Mouse (Mus musculus) adrenal gland, postnatal 14 days (tissue): Measurements from ENCODE around the gene Sox12. TPM values are rescaled to one million over a fixed set of nuclear protein-coding genes. Genes with fewer than 3 reads are reported as not detected.

Source experiments
- DNase-seq: peaks from one replicate; pipeline ENCODE4 v3.0.0; 2021; ENCODE audit warnings: mixed read lengths
- total RNA-seq: library from RNA; stranded (reverse); gene quantifications from 2 replicates; pipeline ENCODE4 v1.2.3, GENCODE M21; 2021

Sox12 gene
- total RNA-seq, 1 experiment from 2014 or later: 14.7 TPM

GRCm38 (mm10) chr2:152406126-152406525 lies 8.3 kb upstream of the Sox12 start:
- peak; percentile 98 for DNase-seq

- no peak for DNase-seq
Observed at GRCm38 (mm10) chr2:152399122-152399542, 1.3 kb upstream of the Sox12 start.

GRCm38 (mm10) chr2:152398691-152399090 lies 828 bp upstream of the Sox12 start:
- DNase-seq: peak; percentile 98

GRCm38 (mm10) chr2:152397004-152397589 lies 766 bp downstream of the Sox12 start:
- peak; percentile 91 for DNase-seq

GRCm38 (mm10) chr2:152396110-152397003 lies 1.5 kb downstream of the Sox12 start:
- peak; percentile 95 for DNase-seq

GRCm38 (mm10) chr2:152395271-152395920 lies 2.5 kb downstream of the Sox12 start:
- no peak for DNase-seq

- DNase-seq: no peak
Observed at GRCm38 (mm10) chr2:152393225-152394017, 4.4 kb downstream of the Sox12 start.

GRCm38 (mm10) chr2:152392786-152393185 lies 5.1 kb downstream of the Sox12 start:
- peak; percentile 60 for DNase-seq

- DNase-seq: no peak
Observed at GRCm38 (mm10) chr2:152384191-152384590, 13.7 kb downstream of the Sox12 start.

GRCm38 (mm10) chr2:152376345-152376741 lies 21.5 kb downstream of the Sox12 start, which contains the start of gene Nrsn2:
Gene Nrsn2 (minus strand): TSS chr2:152376638.
- DNase-seq: no peak

- no peak for DNase-seq
Observed at GRCm38 (mm10) chr2:152375652-152376344, 22.1 kb downstream of the Sox12 start.

- no peak for DNase-seq
Observed at GRCm38 (mm10) chr2:152373547-152373946, 24.3 kb downstream of the Sox12 start.

GRCm38 (mm10) chr2:152372661-152373060 lies 25.2 kb downstream of the Sox12 start:
- DNase-seq: no peak

- DNase-seq: no peak
Observed at GRCm38 (mm10) chr2:152372104-152372503, 25.8 kb downstream of the Sox12 start.

GRCm38 (mm10) chr2:152368532-152369140 lies 29.2 kb downstream of the Sox12 start:
- DNase-seq: peak; percentile 78

- DNase-seq: peak; percentile 63
Observed at GRCm38 (mm10) chr2:152367917-152368316, 29.9 kb downstream of the Sox12 start.

GRCm38 (mm10) chr2:152363245-152364147 lies 34.4 kb downstream of the Sox12 start:
- DNase-seq: peak; percentile 95

- DNase-seq: no peak
Observed at GRCm38 (mm10) chr2:152361193-152361592, 36.7 kb downstream of the Sox12 start.

- peak; percentile 89 for DNase-seq
Observed at GRCm38 (mm10) chr2:152360271-152360775, 37.5 kb downstream of the Sox12 start.

GRCm38 (mm10) chr2:152359616-152360015 lies 38.2 kb downstream of the Sox12 start:
- no peak for DNase-seq
